Mouse (Mus musculus): ENCODE data around the gene Poc1a.

- TF ChIP-seq CTCF (IDR thresholded peaks at IDR 0.05; ENCODE audit: low read depth, low read length) (no peak), TAL1 (conservative IDR thresholded peaks at IDR 0.05; ENCODE audit: low read depth, low read length) (no peak)
These were observed 86.8 kb downstream of the Poc1a start for GRCm38 (mm10) chr9:106367592-106368111.

All from G1E (cell line).